Mouse (Mus musculus) intestine, postnatal 0 days (tissue): ENCODE measurements at regions not wholly inside any gene's neighbourhood (a gene's known extent, or its start where the extent isn't known, plus 50 kb on each side); places are given as distances from the start of the nearest gene placed in this dataset.

Experiments
- ATAC-seq: fragments of 200-750 bp; cut with Nextera tagmentation; 2 replicates; pipeline ENCODE4 v1.8.0; 2017; ENCODE audit warnings: mild to moderate bottlenecking, moderate TSS enrichment, moderate library complexity
- H3K27ac ChIP-seq: fragments of 300-500 bp; sonication (generic); 2 replicates; pipeline ENCODE4 v1.5.1; 2014; ENCODE audit warnings: mild to moderate bottlenecking, low read depth, low read length, moderate library complexity
- H3K27me3 ChIP-seq: fragments of 300-500 bp; sonication (generic); replicated peaks from 2 replicates; pipeline ENCODE4 v1.6.1; 2014; ENCODE audit warnings: low read length, mixed read lengths; ENCODE audit not compliant: control insufficient read depth, insufficient read depth
- H3K36me3 ChIP-seq: fragments of 300-500 bp; sonication (generic); 2 replicates; pipeline ENCODE4 v1.6.1; 2014; ENCODE audit warnings: mild to moderate bottlenecking, moderate library complexity; ENCODE audit not compliant: control insufficient read depth, insufficient read depth
- H3K4me1 ChIP-seq: fragments of 300-500 bp; sonication (generic); replicated peaks from 2 replicates; pipeline ENCODE4 v1.6.1; 2014; ENCODE audit warnings: antibody characterized with exemption, low read length, mixed read lengths; ENCODE audit not compliant: control insufficient read depth, insufficient read depth
- H3K4me2 ChIP-seq: fragments of 300-500 bp; sonication (generic); replicated peaks from 2 replicates; pipeline ENCODE4 v1.6.1; 2014; ENCODE audit warnings: low read depth, mild to moderate bottlenecking, moderate library complexity
- H3K4me3 ChIP-seq: fragments of 300-500 bp; sonication (generic); 2 replicates; pipeline ENCODE4 v1.5.1; 2014; ENCODE audit warnings: low read depth, low read length
- H3K9ac ChIP-seq: fragments of 300-500 bp; sonication (generic); 2 replicates; pipeline ENCODE4 v1.6.1; 2014; ENCODE audit warnings: mild to moderate bottlenecking, low read depth, low read length
- H3K9me3 ChIP-seq: fragments of 300-500 bp; sonication (generic); 2 replicates; pipeline ENCODE4 v1.6.1; 2016; ENCODE audit warnings: mixed run types; ENCODE audit not compliant: control insufficient read depth
- CTCF ChIP-seq: sonication (generic); IDR thresholded peaks from 2 replicates; pipeline ENCODE4 v1.5.1; 2016; ENCODE audit warnings: low read depth, mild to moderate bottlenecking, control low read depth, antibody characterized with exemption, moderate library complexity
- WGBS: fragments of 180-500 bp; shearing (Covaris S2); extraction: QIAGEN DNeasy Blood & Tissue Kit; methylation state at CpG from one replicate; pipeline ENCODE4 v1.1.7; 2014; 5-methylcytosine and 5-hydroxymethylcytosine counted together

GRCm38 (mm10) chr8:34456543-34456942 is 345.0 kb upstream of the Gm10131 start:
- H3K4me3 ChIP-seq = no peak overlapping the region
- TF ChIP-seq CTCF = no peak
- 0 out of 2 replicates have a peak, but pooled peaks cover 3% of the 10 kb centered on the region for H3K9me3 ChIP-seq
- H3K9ac ChIP-seq = no peak overlapping the region
- H3K4me1 ChIP-seq = no peaks in the 10 kb centered on the region
- H3K4me2 ChIP-seq = no peak overlapping the region
- H3K36me3 ChIP-seq = no peaks in the 10 kb centered on the region
- no peak for ATAC-seq
- 66% methylated on average over 3 of the region's 3 CpGs for whole genome bisulfite sequencing
- H3K27me3 ChIP-seq = no peaks in the 10 kb centered on the region
- no peak overlapping the region for H3K27ac ChIP-seq

GRCm38 (mm10) chr8:34455376-34455775 is 343.8 kb upstream of the Gm10131 start:
- no peak for TF ChIP-seq CTCF
- ATAC-seq = no peak

GRCm38 (mm10) chr8:34452811-34453210 is 341.3 kb upstream of the Gm10131 start:
- H3K4me1 ChIP-seq = no peaks in the 10 kb centered on the region
- no peak overlapping the region for H3K4me3 ChIP-seq
- no peak overlapping the region for H3K9ac ChIP-seq
- H3K4me2 ChIP-seq = no peak overlapping the region
- WGBS = 97% methylated on average over 6 of the region's 6 CpGs
- no peak for TF ChIP-seq CTCF
- no peaks in the 10 kb centered on the region for H3K9me3 ChIP-seq
- ATAC-seq = no peak
- no peaks in the 10 kb centered on the region for H3K27me3 ChIP-seq
- no peaks in the 10 kb centered on the region for H3K36me3 ChIP-seq
- no peak overlapping the region for H3K27ac ChIP-seq

More at GRCm38 (mm10) chr8:34455376-34455775, 343.8 kb upstream of the Gm10131 start:
- Histone ChIP-seq H3K9ac (no peak overlapping the region), H3K4me1 (no peaks in the 10 kb centered on the region), H3K27ac (no peak overlapping the region), H3K27me3 (no peaks in the 10 kb centered on the region), H3K4me3 (no peak overlapping the region), H3K9me3 (no peaks in the 10 kb centered on the region), H3K36me3 (no peaks in the 10 kb centered on the region), H3K4me2 (no peak overlapping the region)
- 46% methylated on average over 14 of the region's 14 CpGs for WGBS

GRCm38 (mm10) chr8:34451211-34452000 is 339.9 kb upstream of the Gm10131 start:
- Histone ChIP-seq H3K27me3 (no peaks in the 10 kb centered on the region), H3K4me1 (no peaks in the 10 kb centered on the region), H3K4me2 (no peak overlapping the region), H3K27ac (no peak overlapping the region), H3K9me3 (no peaks in the 10 kb centered on the region), H3K36me3 (no peaks in the 10 kb centered on the region), H3K9ac (no peak overlapping the region), H3K4me3 (no peak overlapping the region)
- no peak for TF ChIP-seq CTCF
- no peak for ATAC-seq
- 35% methylated on average over 6 of the region's 6 CpGs for WGBS

GRCm38 (mm10) chr8:34449391-34450044 is 338.0 kb upstream of the Gm10131 start:
- ATAC-seq = no peak
- Histone ChIP-seq H3K4me1 (no peaks in the 10 kb centered on the region), H3K36me3 (no peaks in the 10 kb centered on the region), H3K27ac (no peak overlapping the region), H3K4me2 (no peak overlapping the region), H3K9ac (no peak overlapping the region), H3K4me3 (no peak overlapping the region), H3K9me3 (no peaks in the 10 kb centered on the region), H3K27me3 (no peaks in the 10 kb centered on the region)
- 88% methylated on average over 11 of the region's 11 CpGs for WGBS
- TF ChIP-seq CTCF = no peak

GRCm38 (mm10) chr8:34447880-34448830 is 336.6 kb upstream of the Gm10131 start:
- no peak for TF ChIP-seq CTCF
- no peak overlapping the region; the same call in 1 of the 2 replicates for H3K27ac ChIP-seq
- no peak for ATAC-seq

More at GRCm38 (mm10) chr8:34447880-34448830, 336.6 kb upstream of the Gm10131 start:
- Histone ChIP-seq H3K9ac (no peak overlapping the region), H3K4me1 (no peaks in the 10 kb centered on the region), H3K36me3 (no peaks in the 10 kb centered on the region), H3K4me2 (peak overlapping the region; percentile 35), H3K4me3 (no peak overlapping the region), H3K9me3 (no peaks in the 10 kb centered on the region), H3K27me3 (no peaks in the 10 kb centered on the region)
- 48% methylated on average over 18 of the region's 18 CpGs for WGBS
